Mouse (Mus musculus) thymus, postnatal 10 days (tissue): ENCODE results near the gene 4930415O20Rik.
A peak's percentile ranks its signal among the peaks of the same experiment; 100 is the strongest.

ENCODE experiments used
- DNase-seq, 2 experiments: peaks; one replicate each; pipeline ENCODE4 v3.0.0; 2021; ENCODE audit warnings: low spot score in 2 of 2

Gene 4930415O20Rik

GRCm38 (mm10) chr15:98604041-98604575 is 33.3 kb downstream of the 4930415O20Rik start:
- no peak for DNase-seq

DNA sequence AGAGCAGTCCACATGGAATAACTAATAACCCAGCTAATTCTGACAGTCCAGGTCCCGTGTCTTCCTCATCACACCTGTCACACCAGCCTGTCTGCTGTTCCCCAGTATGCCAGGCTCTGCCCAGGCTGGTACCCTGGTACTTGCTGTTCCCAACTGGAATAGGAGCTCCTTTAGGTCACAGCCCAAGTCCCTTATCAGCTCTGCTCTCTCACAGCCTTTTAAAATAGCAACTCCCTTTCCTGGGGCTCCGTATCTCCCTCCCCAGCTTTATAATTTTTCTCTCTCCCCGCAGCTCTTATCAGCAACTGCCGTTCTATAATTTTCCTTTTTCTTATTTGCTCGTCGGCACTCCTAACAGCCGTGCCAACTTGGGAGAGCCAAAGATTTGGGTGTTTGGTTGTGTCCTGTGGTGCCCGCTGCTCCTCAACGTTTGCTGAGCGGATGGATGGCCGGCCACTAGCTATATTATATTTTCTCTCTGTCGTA is 35.3 kb downstream of the 4930415O20Rik start:
- DNase-seq, result no peak

- no peak for DNase-seq
Measured at GRCm38 (mm10) chr15:98606739-98607138, 35.9 kb downstream of the 4930415O20Rik start.

DNA sequence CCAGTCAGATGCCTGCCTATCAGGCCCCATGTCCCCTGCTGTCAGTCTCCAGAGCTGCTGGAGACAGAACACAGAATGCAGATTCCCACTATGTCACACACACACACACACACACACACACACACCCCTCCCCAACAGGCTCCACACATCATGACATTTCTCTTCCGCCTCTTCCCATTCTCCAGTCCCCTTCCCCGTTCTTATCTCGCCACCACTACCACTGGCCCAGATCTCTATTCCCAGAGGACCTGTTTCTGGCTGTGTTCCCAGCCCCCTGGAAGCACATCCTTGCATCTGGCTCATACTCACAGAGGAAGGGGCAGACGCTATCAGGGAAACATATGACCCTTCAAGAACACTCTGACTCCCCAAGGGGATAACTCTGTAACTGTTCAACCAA is 36.8 kb downstream of the 4930415O20Rik start:
- DNase-seq, result no peak

DNA sequence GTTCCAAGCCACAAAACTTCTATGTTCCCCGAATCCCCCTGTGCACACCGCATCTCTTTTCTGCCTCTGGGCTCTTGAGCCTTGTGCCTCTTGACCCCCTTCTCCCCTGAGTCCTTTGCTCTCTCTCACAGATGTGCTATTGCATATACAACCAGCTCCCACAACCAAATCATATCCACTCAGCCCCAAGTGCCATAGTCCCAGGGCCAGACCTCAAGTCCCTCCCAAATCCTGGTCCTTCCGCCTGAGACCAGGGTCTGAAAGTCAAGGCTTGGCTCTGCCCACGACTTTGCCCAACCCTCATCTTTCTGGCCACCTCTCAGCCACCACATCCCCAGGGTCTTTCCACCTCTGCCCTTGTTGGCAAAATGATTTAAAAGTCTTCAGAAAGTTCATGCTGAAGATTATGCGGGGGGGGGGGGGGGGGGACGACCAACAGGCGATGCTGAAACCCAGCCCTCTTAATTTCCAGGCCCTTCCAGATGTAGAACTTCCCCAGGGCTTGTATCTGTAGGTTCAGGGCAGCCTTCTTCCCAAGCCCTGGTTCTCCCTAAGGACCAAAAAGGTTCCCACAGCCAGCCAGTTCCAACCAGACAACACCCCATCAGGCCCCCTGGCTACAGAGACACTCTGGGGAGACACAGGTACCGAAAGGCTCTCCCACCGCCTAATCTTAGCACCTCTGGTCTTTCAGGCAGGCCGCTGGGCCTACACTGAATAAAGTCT is 37.4 kb downstream of the 4930415O20Rik start:
- no peak for DNase-seq

GRCm38 (mm10) chr15:98608784-98609250 is 38.0 kb downstream of the 4930415O20Rik start:
- DNase-seq, result peak in 1 of 2 experiments; percentile 52

- DNase-seq, result peak; percentile 75 to 78
Measured at GRCm38 (mm10) chr15:98609331-98610130, 38.7 kb downstream of the 4930415O20Rik start, which contains the start of gene Adcy6. Gene Adcy6 (minus strand): TSS chr15:98610076.

DNA sequence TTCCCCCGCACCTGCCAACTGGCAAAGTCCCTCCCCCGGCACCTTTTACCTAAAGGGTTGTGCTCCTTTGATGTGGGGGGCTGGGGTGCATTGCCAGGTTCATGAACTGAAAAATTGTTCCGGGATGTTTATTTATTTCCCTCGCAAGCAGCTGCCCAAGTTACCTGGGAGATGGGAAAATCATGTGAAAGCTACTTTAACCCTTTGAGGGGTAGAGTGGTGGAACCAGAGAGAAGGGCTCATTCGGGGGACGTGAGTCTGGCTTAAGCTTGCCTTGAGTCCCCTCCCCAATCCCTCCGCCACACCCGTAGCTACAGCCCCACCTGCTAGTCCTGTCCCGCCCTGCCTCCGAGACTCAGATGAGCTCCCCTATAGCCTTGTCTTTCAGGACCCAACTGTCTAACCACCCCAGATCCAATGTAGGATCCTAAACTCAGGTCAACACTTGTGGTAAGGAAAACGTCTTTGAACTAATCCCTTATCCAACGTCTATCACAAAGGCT is 39.4 kb downstream of the 4930415O20Rik start:
- DNase-seq, result peak in 1 of 2 experiments; percentile 51

DNA sequence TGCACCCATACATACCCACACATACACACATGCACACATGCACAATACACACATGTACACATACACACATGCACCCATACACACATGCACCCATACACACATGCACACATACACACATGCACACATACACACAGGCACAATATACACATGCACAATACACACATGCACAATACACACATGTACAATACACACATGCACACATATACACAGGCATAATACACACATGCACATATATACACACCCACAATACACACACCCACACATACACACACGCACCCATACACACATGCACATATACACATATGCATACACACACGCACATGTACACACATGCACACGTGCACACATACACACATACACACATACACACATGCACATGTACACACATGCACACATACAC is 41.4 kb downstream of the 4930415O20Rik start:
- no peak for DNase-seq

DNA sequence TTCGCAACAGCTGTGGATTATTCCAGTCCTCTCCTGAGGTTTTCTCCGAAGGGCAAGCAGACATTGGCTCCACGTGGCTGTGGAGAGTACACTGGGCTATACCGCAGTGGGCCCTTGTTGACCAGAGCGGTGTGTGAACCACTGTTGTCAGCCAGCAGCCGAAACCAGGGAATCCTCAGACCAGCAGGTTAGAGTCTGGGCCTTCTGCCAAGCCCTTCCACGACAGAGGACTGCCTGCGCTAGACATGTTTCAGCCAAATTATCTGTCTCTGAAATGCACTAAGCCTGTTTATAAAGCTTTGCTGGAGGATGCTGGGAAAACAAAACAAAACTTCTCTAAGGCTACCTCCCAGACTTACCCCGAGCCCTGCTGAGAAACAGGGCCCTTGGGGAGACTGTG is 43.7 kb downstream of the 4930415O20Rik start:
- no peak for DNase-seq

GRCm38 (mm10) chr15:98614971-98615370 is 44.2 kb downstream of the 4930415O20Rik start:
- DNase-seq, result no peak

DNA sequence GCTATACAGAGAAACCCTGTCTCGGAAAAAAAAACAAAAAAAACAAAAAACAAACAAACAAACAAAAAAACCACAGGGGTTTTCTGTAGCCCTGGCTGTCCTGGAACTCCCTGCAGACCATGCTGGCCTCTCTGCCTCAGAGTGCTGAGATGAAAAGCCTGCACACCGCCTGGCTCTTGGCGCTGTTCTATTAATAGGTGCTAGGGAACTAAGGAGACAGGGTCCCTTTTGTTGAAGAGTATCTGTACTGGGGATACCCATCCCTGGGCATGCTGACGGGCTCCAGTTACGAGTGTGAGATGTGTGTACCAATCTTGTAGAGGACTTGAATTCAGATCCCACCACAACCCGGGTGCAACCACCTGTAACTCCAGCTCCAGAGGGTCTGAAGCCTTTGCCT is 44.9 kb downstream of the 4930415O20Rik start:
- no peak for DNase-seq

GRCm38 (mm10) chr15:98616362-98617175 is 45.8 kb downstream of the 4930415O20Rik start:
- DNase-seq, result no peak

GRCm38 (mm10) chr15:98617176-98617537 is 46.4 kb downstream of the 4930415O20Rik start:
- DNase-seq, result peak; percentile 48 to 72

GRCm38 (mm10) chr15:98622199-98622598 is 51.4 kb downstream of the 4930415O20Rik start:
- peak in 1 of 2 experiments; percentile 28 for DNase-seq

DNA sequence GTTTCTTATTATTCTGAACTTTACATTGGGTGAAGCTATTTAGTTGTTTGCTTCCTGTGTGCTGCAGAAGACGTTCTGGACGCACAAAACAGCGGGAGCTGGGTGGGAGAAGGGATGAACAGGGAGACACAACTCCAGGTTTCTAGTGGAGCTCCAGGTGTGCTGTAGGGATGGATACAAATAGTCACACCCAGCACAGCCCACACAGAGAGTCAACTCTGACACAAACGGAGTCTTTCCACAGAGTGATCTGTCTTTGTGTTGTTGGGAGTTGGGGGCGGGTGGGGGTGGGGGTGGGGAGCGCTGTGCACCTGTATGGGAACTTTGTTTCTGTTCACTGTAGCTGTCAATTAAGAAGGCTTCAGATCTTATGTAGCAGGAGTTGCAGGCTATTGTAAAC is 51.9 kb downstream of the 4930415O20Rik start:
- no peak for DNase-seq

DNA sequence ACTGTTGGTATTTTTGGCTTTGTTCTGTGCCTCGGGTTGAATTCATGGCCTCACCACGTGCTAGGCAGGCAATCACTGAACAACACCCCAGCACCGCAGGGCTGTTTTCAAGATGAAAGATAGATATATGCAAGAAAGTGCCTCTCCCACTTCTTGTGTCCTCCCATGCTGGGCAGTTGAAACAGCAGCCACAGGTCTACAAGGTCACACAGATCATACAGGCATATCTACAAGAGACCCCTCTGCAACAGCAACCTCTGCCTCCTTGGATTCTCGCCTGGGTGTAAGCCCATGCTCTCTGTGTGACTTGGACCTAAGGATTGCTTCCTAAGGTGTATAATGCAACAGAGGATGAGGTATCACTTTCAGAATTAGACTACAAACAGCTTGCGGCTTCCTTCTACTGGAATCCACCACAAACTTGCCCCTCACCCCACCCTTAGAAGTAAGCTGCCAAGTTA is 52.6 kb downstream of the 4930415O20Rik start:
- no peak for DNase-seq

DNA sequence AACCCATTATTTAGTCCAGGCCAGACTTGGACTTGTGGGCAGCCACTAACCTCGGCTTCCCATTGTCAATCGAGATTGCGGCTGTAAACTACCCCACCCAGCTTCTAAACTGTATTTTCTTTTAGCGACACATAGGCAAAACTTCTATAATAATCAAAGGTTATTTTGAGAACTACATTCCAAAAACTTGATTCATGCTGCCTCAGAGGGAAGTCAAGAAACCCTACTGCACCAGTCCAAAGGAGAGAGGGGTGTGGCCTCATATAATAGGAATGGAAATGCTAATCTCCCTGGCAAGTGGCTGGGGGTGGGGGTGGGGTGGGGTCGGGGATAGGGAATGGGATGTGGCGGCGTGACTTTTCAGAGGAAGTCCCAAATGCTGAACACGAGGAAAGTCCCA is 55.3 kb downstream of the 4930415O20Rik start:
- DNase-seq, result no peak

- DNase-seq, result no peak
Measured at GRCm38 (mm10) chr15:98626487-98627212, 55.8 kb downstream of the 4930415O20Rik start.

GRCm38 (mm10) chr15:98628589-98629254 is 57.9 kb downstream of the 4930415O20Rik start:
- no peak for DNase-seq
